Mouse (Mus musculus): Measurements from ENCODE around the gene Stab2.

DNA sequence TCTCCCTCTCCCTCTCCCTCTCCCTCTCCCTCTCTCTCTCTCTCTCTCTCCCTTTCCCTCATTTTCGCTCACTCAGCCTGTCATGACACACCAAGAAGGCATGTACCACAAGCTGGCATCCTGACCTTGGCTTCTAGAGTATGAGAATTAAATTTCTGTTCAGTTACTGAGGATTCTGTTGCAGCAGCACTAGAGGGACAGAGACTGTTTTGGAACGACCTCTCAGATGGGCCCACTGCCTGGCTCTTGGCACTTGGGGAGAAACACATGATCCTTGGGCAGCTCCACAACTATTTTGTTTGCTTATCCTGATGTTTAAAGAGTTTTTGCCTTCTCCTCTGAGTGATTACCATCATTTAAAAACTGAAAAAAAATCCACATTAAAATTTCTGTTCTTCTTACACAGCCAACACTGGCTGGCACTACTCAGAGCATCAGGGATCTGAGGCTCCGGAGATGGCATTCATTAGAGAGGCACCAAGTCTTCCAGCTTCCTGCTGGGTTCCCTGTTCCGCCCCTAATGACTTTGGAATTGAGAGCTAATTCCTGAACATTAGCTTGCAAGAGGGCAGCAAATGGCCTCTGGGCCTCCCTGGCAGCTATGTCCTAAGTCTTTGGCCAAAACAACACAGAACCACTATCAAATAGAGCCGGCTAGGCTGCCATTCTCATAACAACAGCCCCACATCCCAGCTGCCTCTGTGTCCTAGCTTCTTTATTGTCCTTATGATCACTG, 127.6 kb downstream of the Stab2 start:
- no peak for TF ChIP-seq CTCF (IDR thresholded peaks at IDR 0.05; ENCODE audit: insufficient read depth, low read depth, low read length)
- TF ChIP-seq POLR2A (IDR thresholded peaks at IDR 0.05; ENCODE audit: insufficient read depth, low read depth, low read length) = no peak

Data from olfactory bulb, adult 2 months (tissue).